Comparison of ENCODE assay signal across 7 mouse cellular contexts in genomic region chr4:149977801-149978544, GRCm38 (mm10). TPM values are rescaled to one million over a fixed set of nuclear protein-coding genes. Genes with fewer than 3 reads are reported as not detected.
DNase-seq lines count a peak whose midpoint lies in the region; ATAC-seq and TF ChIP-seq lines count a peak whose summit lies in the region.

No protein-coding gene starts in this region.

- no peaks in the 10 kb centered on the region for H3K27me3 ChIP-seq in liver, adult 2 months (ENCODE audit: control insufficient read depth, insufficient read depth, low read length)
- H3K27me3 ChIP-seq in forebrain, embryonic 14.5 days (replicated peaks; ENCODE audit: control insufficient read depth, insufficient read depth, low read length), result no peaks in the 10 kb centered on the region
- no peaks in the 10 kb centered on the region for H3K27me3 ChIP-seq in liver, embryonic 16.5 days (ENCODE audit: control insufficient read depth, insufficient read depth, low read depth, low read length)

- peaks cover 17% of the 10 kb centered on the region; the same call in 1 of the 2 replicates for H3K36me3 ChIP-seq in liver, adult 2 months (ENCODE audit: control insufficient read depth, insufficient read depth, low read length)
- H3K36me3 ChIP-seq in forebrain, embryonic 14.5 days (ENCODE audit: control insufficient read depth, insufficient read depth, low read length), result no peaks in the 10 kb centered on the region
- H3K36me3 ChIP-seq in liver, embryonic 16.5 days (ENCODE audit: control insufficient read depth, insufficient read depth), result no peaks in the 10 kb centered on the region

- no peak for ATAC-seq in forebrain, embryonic 14.5 days
- peak; percentile 48 for ATAC-seq in liver, embryonic 16.5 days (ENCODE audit: low read depth)

- TF ChIP-seq POLR2A in liver, adult 2 months (IDR thresholded peaks at IDR 0.05; ENCODE audit: extremely low read depth, insufficient read depth, low read length), result no peak

- peak; percentile 57 for DNase-seq in liver, adult 2 months (ENCODE audit: extremely low read depth, low read depth, low spot score)
- no peak for DNase-seq in liver
- peak; percentile 64 for DNase-seq in adrenal gland, postnatal 25 days
- peak; percentile 59 for DNase-seq in forebrain, embryonic 14.5 days (ENCODE audit: low spot score)
- no peak for DNase-seq in urinary bladder, postnatal 10 days (ENCODE audit: low spot score)
- no peak for DNase-seq in spleen, postnatal 14 days (ENCODE audit: low spot score in 2 of 2)

- peaks cover 19% of the 10 kb centered on the region for H3K4me1 ChIP-seq in liver, adult 2 months (ENCODE audit: control insufficient read depth, insufficient read depth, low read length)
- no peaks in the 10 kb centered on the region; the same call in 1 of the 2 replicates for H3K4me1 ChIP-seq in forebrain, embryonic 14.5 days (ENCODE audit: control insufficient read depth, insufficient read depth, low read length)
- peaks cover 9% of the 10 kb centered on the region for H3K4me1 ChIP-seq in liver, embryonic 16.5 days (ENCODE audit: control insufficient read depth, low read depth, low read length)

- no peaks in the 10 kb centered on the region for H3K9me3 ChIP-seq in forebrain, embryonic 14.5 days (replicated peaks; ENCODE audit: control insufficient read depth, low read length)
- no peaks in the 10 kb centered on the region for H3K9me3 ChIP-seq in liver, embryonic 16.5 days (replicated peaks; ENCODE audit: control insufficient read depth, low read length)

- TF ChIP-seq CTCF in liver, adult 2 months (IDR thresholded peaks at IDR 0.05; ENCODE audit: low read depth, low read length), result no peak

- no peak overlapping the region for H3K27ac ChIP-seq in liver, adult 2 months (replicated peaks; ENCODE audit: insufficient read depth, low read depth, low read length)
- H3K27ac ChIP-seq in forebrain, embryonic 14.5 days (ENCODE audit: low read depth, low read length), result 0 out of 2 replicates have a peak overlapping the region, but pooled peaks have one; percentile 14
- no peak overlapping the region for H3K27ac ChIP-seq in liver, embryonic 16.5 days (ENCODE audit: low read length)

- H3K4me3 ChIP-seq in liver, adult 2 months (ENCODE audit: insufficient read depth, low read depth, low read length), result no peak overlapping the region
- no peak overlapping the region for H3K4me3 ChIP-seq in forebrain, embryonic 14.5 days (ENCODE audit: low read depth, low read length)
- no peak overlapping the region for H3K4me3 ChIP-seq in liver, embryonic 16.5 days (ENCODE audit: low read depth, low read length)

- H3K79me2 ChIP-seq in liver, adult 2 months (ENCODE audit: control insufficient read depth, insufficient read depth, low read length), result no peaks in the 10 kb centered on the region

- no peak overlapping the region for H3K4me2 ChIP-seq in forebrain, embryonic 14.5 days (ENCODE audit: low read length)
- no peak overlapping the region for H3K4me2 ChIP-seq in liver, embryonic 16.5 days (ENCODE audit: low read depth, low read length)

- 43% methylated on average over 17 of the region's 17 CpGs for WGBS in liver, adult 2 months
- WGBS in forebrain, embryonic 14.5 days, result 62% methylated on average over 17 of the region's 17 CpGs
- 66% methylated on average over 17 of the region's 17 CpGs for WGBS in liver, embryonic 16.5 days (ENCODE audit: insufficient replicate concordance)

- no peak overlapping the region for H3K9ac ChIP-seq in liver, adult 2 months (ENCODE audit: low read depth, low read length)
- no peak overlapping the region for H3K9ac ChIP-seq in forebrain, embryonic 14.5 days (ENCODE audit: low read length)
- H3K9ac ChIP-seq in liver, embryonic 16.5 days (ENCODE audit: low read depth, low read length), result no peak overlapping the region; the same call in 1 of the 2 replicates

RNA-seq across cellular contexts. Expression of gene Spsb1, which starts 23.1 kb away (rescaled TPM):
- 0.54 and 0.92 TPM in 2 replicates for total RNA-seq in liver, adult 2 months (2014; rRNA removed)
- 0.91 and 1.3 TPM in 2 replicates for polyA plus RNA-seq in liver, adult 2 months (2012; rRNA removed)
- total RNA-seq in adrenal gland, postnatal 25 days (2021), result 23.7 and 25.6 TPM in 2 replicates
- 4.8 and 6.2 TPM in 2 replicates for polyA plus RNA-seq in forebrain, embryonic 14.5 days (2014; fragmentation: Nextera tagmentation; extraction: Ambion mirVana)
- polyA plus RNA-seq in liver, embryonic 16.5 days (2015; fragmentation: Nextera tagmentation; extraction: Ambion mirVana), result 0.82 and 0.89 TPM in 2 replicates

RNA-seq across cellular contexts. Expression of gene H6pd, which starts 30.9 kb away (rescaled TPM):
- 121 and 187 TPM in 2 replicates for total RNA-seq in liver, adult 2 months (2014; rRNA removed)
- 183 and 205 TPM in 2 replicates for polyA plus RNA-seq in liver, adult 2 months (2012; rRNA removed)
- 127 and 149 TPM in 2 replicates for total RNA-seq in adrenal gland, postnatal 25 days (2021)
- 1.5 and 1.8 TPM in 2 replicates for polyA plus RNA-seq in forebrain, embryonic 14.5 days (2014; fragmentation: Nextera tagmentation; extraction: Ambion mirVana)
- polyA plus RNA-seq in liver, embryonic 16.5 days (2015; fragmentation: Nextera tagmentation; extraction: Ambion mirVana), result 24.2 and 33.7 TPM in 2 replicates

Comparison
In these comparisons a context has a peak if more than half of its experiments do, and no peak if none do; other contexts are left out.
1. DNase-seq: peak in liver, adult 2 months (single experiment), adrenal gland, postnatal 25 days (single experiment) and forebrain, embryonic 14.5 days (single experiment); none in liver (single experiment), urinary bladder, postnatal 10 days (single experiment) and spleen, postnatal 14 days (0 of 2).